Mouse (Mus musculus) neural tube, embryonic 13.5 days (tissue): ENCODE data around the gene Alad. TPM values are rescaled to one million over a fixed set of nuclear protein-coding genes. Genes with fewer than 3 reads are reported as not detected.

Source experiments
- ATAC-seq: fragments of 200-750 bp; cut with Nextera tagmentation; 2 replicates; pipeline ENCODE4 v1.8.0; 2017; ENCODE audit warnings: low read depth, mild to moderate bottlenecking, moderate TSS enrichment, moderate library complexity
- H3K27ac ChIP-seq: fragments of 300-500 bp; sonication (generic); replicated peaks from 2 replicates; pipeline ENCODE4 v1.5.1; 2015; ENCODE audit warnings: moderate library complexity, mild to moderate bottlenecking, inconsistent platforms
- H3K27me3 ChIP-seq: fragments of 300-500 bp; sonication (generic); 2 replicates; pipeline ENCODE4 v1.6.1; 2015; ENCODE audit warnings: mild to moderate bottlenecking, inconsistent platforms
- H3K36me3 ChIP-seq: fragments of 300-500 bp; sonication (generic); 2 replicates; pipeline ENCODE4 v1.6.1; 2015; ENCODE audit warnings: mild to moderate bottlenecking, inconsistent platforms
- H3K4me1 ChIP-seq: fragments of 300-500 bp; sonication (generic); replicated peaks from 2 replicates; pipeline ENCODE4 v1.6.1; 2015; ENCODE audit warnings: inconsistent platforms
- H3K4me2 ChIP-seq: fragments of 300-500 bp; sonication (generic); 2 replicates; pipeline ENCODE4 v1.6.1; 2015; ENCODE audit warnings: inconsistent platforms, mild to moderate bottlenecking, moderate library complexity
- H3K4me3 ChIP-seq: fragments of 300-500 bp; sonication (generic); 2 replicates; pipeline ENCODE4 v1.5.1; 2015; ENCODE audit warnings: mild to moderate bottlenecking, inconsistent platforms
- H3K9ac ChIP-seq: fragments of 300-500 bp; sonication (generic); 2 replicates; pipeline ENCODE4 v1.6.1; 2015; ENCODE audit warnings: moderate library complexity, mild to moderate bottlenecking, inconsistent platforms
- H3K9me3 ChIP-seq: fragments of 300-500 bp; sonication (generic); 2 replicates; pipeline ENCODE4 v1.6.1; 2016; ENCODE audit warnings: inconsistent platforms
- WGBS: fragments of 180-500 bp; shearing (Covaris S2); methylation state at CpG from one replicate; pipeline ENCODE4 v1.1.7; 2015; 5-methylcytosine and 5-hydroxymethylcytosine counted together
- polyA plus RNA-seq: library from polyadenylated mRNA; unstranded; fragments of >200 nt; fragmentation: Nextera tagmentation; extraction: Ambion mirVana; gene quantifications from 2 replicates; pipeline ENCODE4 v1.2.1, GENCODE M21; 2015

Gene Alad
- polyA plus RNA-seq, 1 experiment from 2014 or later = 58.8 TPM

DNA sequence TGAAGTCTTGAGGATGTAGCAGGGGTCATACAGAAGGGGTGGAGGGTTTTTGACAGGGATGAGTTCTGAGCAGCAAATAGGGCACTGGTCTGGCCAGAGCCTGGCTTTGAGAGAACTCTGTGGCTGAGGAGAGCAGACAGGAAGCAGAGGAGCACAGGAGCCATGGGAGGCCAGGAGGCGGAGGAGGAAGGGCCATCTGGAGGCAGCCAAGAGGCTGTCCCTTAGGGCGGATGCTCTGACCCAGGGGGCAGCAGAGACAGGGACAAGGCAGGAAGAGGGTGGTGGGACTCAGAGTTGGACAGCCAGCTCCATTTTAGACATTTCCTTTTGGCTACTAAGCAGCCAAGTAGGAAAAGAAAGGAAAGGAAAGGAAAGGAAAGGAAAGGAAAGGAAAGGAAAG lies 3.6 kb downstream of the Alad start:
- Histone ChIP-seq H3K27me3 (no peaks in the 10 kb centered on the region), H3K4me1 (peaks cover 24% of the 10 kb centered on the region), H3K9me3 (no peaks in the 10 kb centered on the region), H3K9ac (0 out of 2 replicates have a peak overlapping the region, but pooled peaks have one; percentile 45), H3K4me3 (no peak overlapping the region), H3K4me2 (no peak overlapping the region), H3K27ac (peak overlapping the region; percentile 52; the same call in 1 of the 2 replicates), H3K36me3 (peaks cover 29% of the 10 kb centered on the region)
- 47% methylated on average over 2 of the region's 2 CpGs for WGBS
- ATAC-seq = no peak

DNA sequence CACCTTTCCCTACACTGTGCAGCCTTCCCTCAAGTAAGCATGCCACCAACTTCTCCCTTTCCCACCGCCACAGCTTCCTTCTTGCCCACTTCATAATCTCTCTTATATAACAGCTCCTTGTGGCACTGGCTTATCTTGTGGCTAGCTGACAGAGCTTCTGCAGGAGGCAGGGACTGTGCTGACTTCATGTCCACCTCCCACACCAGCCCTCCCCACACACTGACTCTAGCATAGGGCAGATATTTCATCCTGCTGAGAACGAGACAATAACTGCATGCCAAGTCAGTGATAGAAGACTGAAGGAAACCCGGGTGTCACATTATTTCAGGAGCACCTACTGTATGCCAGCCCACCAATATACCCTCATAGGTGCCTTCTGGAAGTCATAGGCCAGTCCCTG lies 4.2 kb downstream of the Alad start:
- no peak for ATAC-seq
- no peak overlapping the region for H3K4me3 ChIP-seq
- H3K27ac ChIP-seq = peak overlapping the region; percentile 38; the same call in 1 of the 2 replicates
- peaks cover 35% of the 10 kb centered on the region for H3K36me3 ChIP-seq
- no peak overlapping the region for H3K4me2 ChIP-seq
- H3K9ac ChIP-seq = 0 out of 2 replicates have a peak overlapping the region, but pooled peaks have one; percentile 45
- 86% methylated on average over 3 of the region's 3 CpGs for WGBS
- H3K9me3 ChIP-seq = no peaks in the 10 kb centered on the region
- H3K4me1 ChIP-seq = peaks cover 24% of the 10 kb centered on the region
- no peaks in the 10 kb centered on the region for H3K27me3 ChIP-seq

DNA sequence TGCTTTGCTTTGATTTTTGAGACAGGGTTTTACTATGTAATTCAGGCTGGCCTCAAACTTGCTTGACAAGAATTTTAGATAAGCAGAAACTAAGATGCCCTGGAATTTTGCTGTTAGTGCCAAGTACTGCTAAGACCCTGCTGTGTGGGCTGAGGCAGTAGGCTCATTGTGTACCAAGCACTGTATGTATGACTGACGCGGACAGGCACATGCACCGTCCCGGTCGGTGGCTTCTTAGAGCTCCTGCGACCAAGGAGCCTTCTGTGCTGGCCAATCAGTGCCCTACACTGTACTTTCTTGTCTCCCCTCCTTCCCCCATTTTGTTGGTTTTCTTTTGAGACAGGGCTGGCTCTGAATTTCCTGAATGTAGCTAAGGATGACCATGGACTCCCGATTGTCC lies 4.7 kb downstream of the Alad start:
- ATAC-seq = no peak
- no peak overlapping the region for H3K4me3 ChIP-seq
- no peak overlapping the region for H3K4me2 ChIP-seq
- peaks cover 24% of the 10 kb centered on the region for H3K4me1 ChIP-seq
- H3K27me3 ChIP-seq = no peaks in the 10 kb centered on the region
- no peak overlapping the region for H3K9ac ChIP-seq
- H3K9me3 ChIP-seq = no peaks in the 10 kb centered on the region
- H3K27ac ChIP-seq = no peak overlapping the region
- 91% methylated on average over 7 of the region's 7 CpGs for WGBS
- peaks cover 40% of the 10 kb centered on the region for H3K36me3 ChIP-seq

DNA sequence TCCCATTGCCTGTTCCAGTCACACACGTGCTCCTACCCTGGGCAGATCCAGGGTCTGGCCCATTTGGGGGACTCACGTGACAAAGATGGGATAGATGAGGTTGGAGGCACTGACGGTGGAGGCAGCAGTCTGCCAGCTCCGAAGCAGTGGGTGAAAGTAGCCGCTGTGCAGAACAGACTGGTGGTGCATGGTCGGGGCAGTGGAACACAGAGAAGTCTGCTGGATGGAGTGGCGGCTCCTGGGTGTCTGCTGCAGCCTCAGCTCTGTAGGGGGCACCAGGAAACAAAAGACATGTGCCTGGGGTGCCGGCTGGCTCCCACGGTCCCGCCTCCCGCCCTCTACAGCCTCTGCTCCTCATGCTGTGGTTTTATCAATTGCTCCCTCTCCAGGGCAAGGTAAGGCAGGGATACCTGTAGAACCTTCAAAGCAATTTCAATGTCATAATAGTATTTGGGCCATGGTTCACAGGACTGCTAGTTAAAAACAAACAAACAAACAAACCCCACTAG lies 5.7 kb downstream of the Alad start:
- Histone ChIP-seq H3K36me3 (peaks cover 50% of the 10 kb centered on the region), H3K4me2 (no peak overlapping the region), H3K4me3 (no peak overlapping the region), H3K9ac (no peak overlapping the region), H3K4me1 (peaks cover 21% of the 10 kb centered on the region), H3K27ac (no peak overlapping the region), H3K9me3 (no peaks in the 10 kb centered on the region), H3K27me3 (no peaks in the 10 kb centered on the region)
- 54% methylated on average over 11 of the region's 11 CpGs for WGBS
- ATAC-seq = no peak

DNA sequence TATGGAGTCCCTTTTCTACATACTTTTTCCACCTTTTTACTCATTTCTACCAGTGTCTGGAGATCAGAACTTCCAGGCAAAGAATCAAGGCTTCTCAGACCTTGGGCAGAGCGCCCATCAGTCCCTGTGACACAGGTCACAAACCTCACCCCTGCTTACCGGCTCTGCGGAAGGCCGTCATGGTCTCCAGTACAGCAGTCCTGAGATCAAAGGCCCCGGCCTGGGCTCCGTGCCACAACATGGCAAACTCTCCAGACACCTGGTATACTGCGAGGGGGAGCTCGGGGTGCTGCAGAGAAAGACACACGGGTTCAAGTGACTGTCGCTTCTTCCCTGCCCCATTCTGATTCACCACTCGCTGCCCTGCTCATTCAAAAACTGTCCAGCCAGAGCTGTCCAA lies 9.8 kb downstream of the Alad start:
- H3K9ac ChIP-seq = no peak overlapping the region
- H3K4me2 ChIP-seq = no peak overlapping the region
- no peaks in the 10 kb centered on the region for H3K27me3 ChIP-seq
- no peak overlapping the region for H3K27ac ChIP-seq
- WGBS = 95% methylated on average over 11 of the region's 11 CpGs
- H3K36me3 ChIP-seq = peaks cover 68% of the 10 kb centered on the region
- no peak for ATAC-seq
- no peak overlapping the region for H3K4me3 ChIP-seq
- H3K9me3 ChIP-seq = no peaks in the 10 kb centered on the region
- no peaks in the 10 kb centered on the region for H3K4me1 ChIP-seq

DNA sequence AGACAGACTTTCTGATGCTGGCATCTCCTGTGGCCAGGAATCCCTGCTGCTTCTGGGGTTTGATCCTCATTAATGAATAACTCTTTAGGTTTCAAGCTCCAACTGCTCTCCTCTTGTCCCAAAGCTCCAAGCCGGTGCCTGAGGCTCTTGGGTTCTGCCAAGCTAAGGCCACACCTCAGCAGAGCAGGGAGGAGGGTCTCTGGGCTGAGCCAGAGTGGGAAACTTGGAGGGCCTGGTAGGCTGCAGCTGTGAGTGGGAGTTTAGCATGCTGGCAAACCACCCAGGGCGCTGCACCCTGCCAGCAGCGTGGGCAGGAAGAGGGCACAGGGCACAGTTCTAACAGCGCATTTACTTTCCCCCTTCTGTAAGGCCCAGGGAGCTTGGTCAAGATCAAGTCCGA lies 10.9 kb downstream of the Alad start:
- peaks cover 66% of the 10 kb centered on the region for H3K36me3 ChIP-seq
- no peak for ATAC-seq

DNA sequence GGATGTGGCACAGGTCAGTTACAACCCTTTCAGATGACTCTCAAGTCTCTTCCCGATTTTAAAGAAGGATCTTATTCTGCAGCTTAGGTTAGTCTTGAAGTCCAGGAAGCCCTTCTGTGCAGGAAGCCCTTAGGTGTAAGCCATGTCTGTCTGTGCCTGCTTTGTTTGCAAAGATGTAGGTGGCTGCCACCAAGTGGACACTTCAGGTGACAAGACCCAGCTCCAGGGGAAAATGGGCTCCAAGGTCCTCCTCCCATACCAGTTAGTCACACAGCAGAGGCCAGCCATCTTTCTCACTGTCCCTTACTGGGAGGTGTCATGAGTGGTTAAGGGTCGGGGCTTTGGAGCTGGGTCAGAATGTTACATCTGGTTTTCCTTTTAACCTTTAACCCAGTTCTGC lies 12.9 kb downstream of the Alad start:
- no peak for ATAC-seq
- Histone ChIP-seq H3K4me3 (no peak overlapping the region), H3K27ac (no peak overlapping the region), H3K4me2 (no peak overlapping the region), H3K9me3 (no peaks in the 10 kb centered on the region), H3K4me1 (peaks cover 4% of the 10 kb centered on the region), H3K27me3 (no peaks in the 10 kb centered on the region), H3K36me3 (peaks cover 46% of the 10 kb centered on the region), H3K9ac (no peak overlapping the region)
- WGBS = 86% methylated on average over 2 of the region's 2 CpGs

More for the DNA sequence above, 10.9 kb downstream of the Alad start:
- WGBS = 88% methylated on average over 5 of the region's 5 CpGs
- no peaks in the 10 kb centered on the region for H3K27me3 ChIP-seq
- H3K4me1 ChIP-seq = no peaks in the 10 kb centered on the region
- no peak overlapping the region for H3K27ac ChIP-seq
- H3K9me3 ChIP-seq = no peaks in the 10 kb centered on the region
- no peak overlapping the region for H3K4me3 ChIP-seq
- H3K9ac ChIP-seq = no peak overlapping the region
- H3K4me2 ChIP-seq = no peak overlapping the region

DNA sequence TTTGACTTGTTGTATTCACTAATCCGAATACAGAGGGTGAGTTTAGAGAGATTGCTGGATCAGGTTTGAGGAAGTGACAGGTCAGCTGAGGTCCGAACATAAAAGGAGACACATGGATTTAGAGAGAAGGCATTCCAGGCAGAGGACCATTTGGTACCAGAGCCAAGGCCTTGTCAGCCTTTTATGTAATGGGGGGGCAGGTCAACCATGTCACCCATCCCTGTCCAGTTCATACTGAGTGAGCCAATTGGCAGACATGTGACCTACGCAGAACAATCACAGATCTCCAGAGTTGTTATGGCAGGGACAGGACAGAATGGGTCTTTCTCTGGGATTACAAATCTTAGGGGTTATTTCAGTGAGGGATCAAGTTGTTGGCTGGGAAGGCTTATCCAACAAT lies 13.7 kb downstream of the Alad start:
- Histone ChIP-seq H3K9me3 (no peaks in the 10 kb centered on the region), H3K27me3 (no peaks in the 10 kb centered on the region), H3K4me1 (peaks cover 11% of the 10 kb centered on the region), H3K36me3 (peaks cover 38% of the 10 kb centered on the region), H3K4me3 (no peak overlapping the region), H3K27ac (no peak overlapping the region), H3K9ac (no peak overlapping the region), H3K4me2 (no peak overlapping the region)
- 84% methylated on average over 3 of the region's 3 CpGs for WGBS
- no peak for ATAC-seq

DNA sequence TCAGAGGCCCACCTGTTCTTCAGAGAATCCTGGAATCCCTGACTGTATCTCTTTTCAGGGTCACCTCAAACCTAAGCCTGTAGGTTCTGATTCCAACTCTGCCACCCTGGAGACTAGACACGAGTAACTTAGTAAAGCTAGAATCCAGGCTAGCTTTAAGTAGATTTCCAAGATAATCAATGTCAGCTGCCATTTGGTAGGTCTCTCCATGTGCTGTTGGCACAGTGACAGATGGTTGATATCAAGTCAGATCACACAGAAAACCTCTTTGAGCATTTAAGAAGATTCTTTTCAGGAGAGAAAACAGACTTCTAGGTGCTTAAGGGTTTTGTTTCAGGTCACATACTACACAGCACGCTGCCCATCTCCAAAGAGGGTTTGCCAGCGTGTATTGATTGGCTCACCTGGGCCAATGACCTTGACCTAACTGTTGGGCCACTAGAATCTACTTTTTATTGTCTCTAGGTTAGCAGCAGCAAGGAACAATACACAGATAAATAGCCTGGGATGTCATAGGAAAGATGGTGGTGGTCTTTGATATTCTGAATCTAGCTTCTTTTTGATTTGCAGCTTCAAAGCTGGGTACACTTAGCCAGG lies 16.2 kb downstream of the Alad start, which contains the start of gene Hdhd3:
Gene Hdhd3 (minus strand): TSS at position 94 of the 597 bp plus-strand sequence.
- WGBS = 81% methylated on average over 3 of the region's 3 CpGs
- Histone ChIP-seq H3K9me3 (no peaks in the 10 kb centered on the region), H3K4me2 (peak within 1 kb of the TSS; percentile 66), H3K4me1 (peaks cover 15% of the 10 kb centered on the region), H3K36me3 (peaks cover 27% of the 10 kb centered on the region), H3K4me3 (peak within 1 kb of the TSS; percentile 75), H3K27ac (peak within 1 kb of the TSS; percentile 42; the same call in 1 of the 2 replicates), H3K9ac (peak within 1 kb of the TSS; percentile 84), H3K27me3 (no peaks in the 10 kb centered on the region)
- ATAC-seq = no peak

DNA sequence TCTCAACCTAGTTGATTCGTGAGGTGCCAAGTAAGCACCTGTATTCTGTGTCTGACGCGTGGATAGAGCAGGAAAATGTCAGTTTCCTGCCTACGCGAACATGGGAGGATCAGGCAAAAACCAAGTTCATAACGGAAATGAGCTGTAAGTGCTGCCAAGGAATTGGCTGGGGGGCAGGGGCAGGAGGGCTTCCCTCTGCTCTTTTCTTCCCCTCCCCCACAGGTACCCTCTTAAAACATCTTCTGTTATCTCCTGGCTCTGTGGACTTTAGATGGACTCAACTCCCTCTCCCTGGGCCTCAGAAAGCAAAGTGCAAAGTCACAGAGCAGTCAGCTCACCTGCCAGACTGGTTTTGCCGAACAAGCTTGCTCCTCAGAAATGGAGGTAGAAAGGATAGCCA lies 16.7 kb downstream of the Alad start:
- WGBS = 82% methylated on average over 7 of the region's 7 CpGs
- no peak overlapping the region for H3K4me2 ChIP-seq
- H3K27me3 ChIP-seq = no peaks in the 10 kb centered on the region
- H3K36me3 ChIP-seq = peaks cover 27% of the 10 kb centered on the region
- H3K4me1 ChIP-seq = peaks cover 15% of the 10 kb centered on the region
- H3K27ac ChIP-seq = no peak overlapping the region
- ATAC-seq = no peak
- H3K9ac ChIP-seq = no peak overlapping the region
- no peaks in the 10 kb centered on the region for H3K9me3 ChIP-seq
- no peak overlapping the region; the same call in 1 of the 2 replicates for H3K4me3 ChIP-seq

DNA sequence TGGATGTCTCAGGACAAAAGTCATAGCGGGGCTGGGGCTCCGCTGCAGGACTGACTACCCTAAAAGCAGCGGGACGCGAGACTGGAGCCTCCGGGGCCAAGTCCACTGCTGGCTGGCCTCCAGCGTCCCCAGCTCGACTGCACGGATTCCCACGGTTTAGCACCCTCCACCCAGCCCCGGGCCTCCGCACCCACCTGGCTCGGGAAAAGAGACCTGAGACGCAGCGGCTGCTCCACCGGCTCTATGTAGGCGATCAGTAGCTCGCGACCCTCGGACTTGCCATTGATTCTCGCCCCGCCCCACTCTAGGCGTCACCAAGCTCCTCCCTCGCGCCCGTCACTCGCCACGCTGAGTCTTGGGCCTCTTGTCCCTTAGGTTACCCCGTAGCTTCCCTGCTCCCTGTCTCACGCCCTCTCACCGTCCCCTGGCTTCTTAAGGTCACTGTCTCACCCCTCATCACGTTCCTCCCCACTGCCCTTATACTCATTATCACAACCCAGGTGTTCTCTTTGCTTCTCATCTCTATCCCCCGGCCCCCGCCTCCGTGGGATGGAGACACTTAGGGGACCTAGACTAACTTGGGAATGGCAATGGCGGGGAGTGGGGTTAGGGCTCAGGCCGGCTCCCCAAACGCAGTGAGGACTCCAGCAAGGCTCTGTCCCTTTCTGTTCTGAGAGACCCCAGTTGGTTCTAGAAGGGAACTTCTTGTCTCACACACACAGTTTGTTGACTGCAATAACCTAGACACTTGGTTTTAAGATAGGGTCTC lies 17.6 kb downstream of the Alad start:
- peak overlapping the region; percentile 75 for H3K4me3 ChIP-seq
- peaks cover 24% of the 10 kb centered on the region for H3K36me3 ChIP-seq
- peak overlapping the region; percentile 66 for H3K4me2 ChIP-seq
- no peaks in the 10 kb centered on the region for H3K27me3 ChIP-seq
- H3K4me1 ChIP-seq = peaks cover 15% of the 10 kb centered on the region
- no peaks in the 10 kb centered on the region for H3K9me3 ChIP-seq
- H3K9ac ChIP-seq = peak overlapping the region; percentile 84
- peak; percentile 97 for ATAC-seq
- peak overlapping the region; percentile 63 for H3K27ac ChIP-seq
- WGBS = 2% methylated on average over 38 of the region's 38 CpGs

DNA sequence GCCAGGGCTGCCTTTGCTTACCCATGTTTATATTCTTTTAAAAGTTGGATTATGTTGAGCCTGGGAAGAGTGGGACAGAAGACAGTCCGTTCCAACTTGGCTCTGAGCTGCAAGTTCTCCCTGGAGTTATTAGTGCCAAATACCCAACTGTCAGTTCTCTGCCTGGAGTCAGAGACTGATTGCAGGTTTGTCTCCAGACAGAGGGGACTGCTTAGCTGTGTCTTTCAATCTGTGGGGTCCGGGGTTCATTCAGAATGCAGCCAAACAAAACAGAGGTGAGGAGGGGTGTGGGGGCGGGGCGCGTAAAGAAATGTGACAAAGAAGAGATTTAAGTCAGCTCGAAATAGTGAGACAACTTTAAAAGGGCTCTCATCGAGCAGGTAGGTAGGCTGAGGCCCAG lies 18.2 kb downstream of the Alad start:
- Histone ChIP-seq H3K4me2 (peak overlapping the region; percentile 66), H3K27ac (peak overlapping the region; percentile 63; the same call in 1 of the 2 replicates), H3K9ac (peak overlapping the region; percentile 84), H3K9me3 (no peaks in the 10 kb centered on the region), H3K4me3 (peak overlapping the region; percentile 75), H3K36me3 (peaks cover 24% of the 10 kb centered on the region), H3K27me3 (no peaks in the 10 kb centered on the region), H3K4me1 (peaks cover 15% of the 10 kb centered on the region)
- peak; percentile 40 for ATAC-seq
- WGBS = 4% methylated on average over 7 of the region's 7 CpGs
